Mouse (Mus musculus): ENCODE results near the gene Cd164l2. TPM values are rescaled to one million over a fixed set of nuclear protein-coding genes. Genes with fewer than 3 reads are reported as not detected.

Cd164l2 gene
- polyA plus RNA-seq, 1 experiment from 2014 or later: 0.79 TPM

GRCm38 (mm10) chr4:133233285-133233976 lies 21.5 kb downstream of the Cd164l2 start:
- H3K27me3 ChIP-seq (replicated peaks): no peaks in the 10 kb centered on the region
- no peak overlapping the region for H3K9ac ChIP-seq
- H3K4me3 ChIP-seq: no peak overlapping the region
- no peak for ATAC-seq (ENCODE audit: low FRiP score, low read depth)
- H3K9me3 ChIP-seq: no peaks in the 10 kb centered on the region
- no peaks in the 10 kb centered on the region for H3K36me3 ChIP-seq
- no peak overlapping the region for H3K4me2 ChIP-seq (replicated peaks)
- H3K27ac ChIP-seq: no peak overlapping the region
- H3K4me1 ChIP-seq: no peaks in the 10 kb centered on the region
- 41% methylated on average over 10 of the region's 10 CpGs for WGBS

GRCm38 (mm10) chr4:133234771-133235170 lies 22.8 kb downstream of the Cd164l2 start:
- ATAC-seq (ENCODE audit: low FRiP score, low read depth): no peak
- Histone ChIP-seq H3K27me3 (replicated peaks) (peaks cover 7% of the 10 kb centered on the region; the same call in 1 of the 2 replicates), H3K4me1 (no peaks in the 10 kb centered on the region), H3K4me2 (replicated peaks) (no peak overlapping the region), H3K9me3 (no peaks in the 10 kb centered on the region), H3K27ac (no peak overlapping the region), H3K4me3 (no peak overlapping the region), H3K36me3 (no peaks in the 10 kb centered on the region), H3K9ac (no peak overlapping the region)
- WGBS: 58% methylated on average over 5 of the region's 5 CpGs

- H3K9me3 ChIP-seq: no peaks in the 10 kb centered on the region
- WGBS: 79% methylated on average over 5 of the region's 5 CpGs
- no peak overlapping the region for H3K27ac ChIP-seq
- H3K4me3 ChIP-seq: no peak overlapping the region
- peaks cover 10% of the 10 kb centered on the region; the same call in 1 of the 2 replicates for H3K27me3 ChIP-seq (replicated peaks)
- H3K4me2 ChIP-seq (replicated peaks): no peak overlapping the region
- no peaks in the 10 kb centered on the region for H3K36me3 ChIP-seq
- ATAC-seq (ENCODE audit: low FRiP score, low read depth): no peak
- H3K4me1 ChIP-seq: peaks cover 3% of the 10 kb centered on the region; the same call in 1 of the 2 replicates
- no peak overlapping the region for H3K9ac ChIP-seq
Observed at GRCm38 (mm10) chr4:133235415-133235814, 23.5 kb downstream of the Cd164l2 start.

- Histone ChIP-seq H3K4me2 (replicated peaks) (no peak overlapping the region), H3K4me1 (peaks cover 15% of the 10 kb centered on the region), H3K9ac (no peak overlapping the region), H3K9me3 (no peaks in the 10 kb centered on the region), H3K27me3 (replicated peaks) (peaks cover 29% of the 10 kb centered on the region), H3K36me3 (no peaks in the 10 kb centered on the region), H3K27ac (no peak overlapping the region), H3K4me3 (no peak overlapping the region)
- WGBS: 67% methylated on average over 4 of the region's 4 CpGs
- ATAC-seq (ENCODE audit: low FRiP score, low read depth): no peak
Observed at GRCm38 (mm10) chr4:133237911-133238310, 26.0 kb downstream of the Cd164l2 start.

- Histone ChIP-seq H3K4me2 (replicated peaks) (peak within 1 kb of the TSS; percentile 90), H3K4me3 (peak within 1 kb of the TSS; percentile 49), H3K9me3 (no peaks in the 10 kb centered on the region), H3K9ac (peak within 1 kb of the TSS; percentile 64), H3K36me3 (no peaks in the 10 kb centered on the region), H3K27ac (no peak within 1 kb of the TSS), H3K27me3 (replicated peaks) (peaks cover 39% of the 10 kb centered on the region), H3K4me1 (peaks cover 15% of the 10 kb centered on the region)
- WGBS: 3% methylated on average over 16 of the region's 16 CpGs
- ATAC-seq (ENCODE audit: low FRiP score, low read depth): 0 out of 2 replicates have a peak, but pooled peaks have one; percentile 21
Observed at GRCm38 (mm10) chr4:133240490-133240921, 28.6 kb downstream of the Cd164l2 start, which contains the start of gene Map3k6. Gene Map3k6, plus strand, starts transcription at chr4:133240818.

- ATAC-seq (ENCODE audit: low FRiP score, low read depth): peak; percentile 92
- Histone ChIP-seq H3K9me3 (no peaks in the 10 kb centered on the region), H3K27me3 (replicated peaks) (peaks cover 42% of the 10 kb centered on the region), H3K36me3 (no peaks in the 10 kb centered on the region), H3K4me3 (peak overlapping the region; percentile 49), H3K4me2 (replicated peaks) (peak overlapping the region; percentile 90), H3K27ac (no peak overlapping the region), H3K9ac (peak overlapping the region; percentile 64), H3K4me1 (peaks cover 15% of the 10 kb centered on the region)
- WGBS: under 1% methylated on average over 78 of the region's 78 CpGs
Observed at GRCm38 (mm10) chr4:133240934-133241908, 29.3 kb downstream of the Cd164l2 start.

GRCm38 (mm10) chr4:133241910-133242309 lies 30.0 kb downstream of the Cd164l2 start:
- peaks cover 15% of the 10 kb centered on the region for H3K4me1 ChIP-seq
- H3K36me3 ChIP-seq: no peaks in the 10 kb centered on the region
- no peak overlapping the region for H3K9ac ChIP-seq
- ATAC-seq (ENCODE audit: low FRiP score, low read depth): no peak
- peak overlapping the region; percentile 90 for H3K4me2 ChIP-seq (replicated peaks)
- no peak overlapping the region; the same call in 1 of the 2 replicates for H3K4me3 ChIP-seq
- H3K9me3 ChIP-seq: no peaks in the 10 kb centered on the region
- peaks cover 49% of the 10 kb centered on the region for H3K27me3 ChIP-seq (replicated peaks)
- no peak overlapping the region for H3K27ac ChIP-seq
- WGBS: 40% methylated on average over 11 of the region's 11 CpGs

GRCm38 (mm10) chr4:133242710-133243109 lies 30.8 kb downstream of the Cd164l2 start:
- Histone ChIP-seq H3K4me2 (replicated peaks) (no peak overlapping the region), H3K9ac (no peak overlapping the region), H3K27ac (no peak overlapping the region), H3K4me3 (no peak overlapping the region), H3K27me3 (replicated peaks) (peaks cover 57% of the 10 kb centered on the region), H3K36me3 (no peaks in the 10 kb centered on the region), H3K4me1 (peaks cover 15% of the 10 kb centered on the region), H3K9me3 (no peaks in the 10 kb centered on the region)
- ATAC-seq (ENCODE audit: low FRiP score, low read depth): no peak
- WGBS: 50% methylated on average over 9 of the region's 9 CpGs

GRCm38 (mm10) chr4:133243538-133243937 lies 31.6 kb downstream of the Cd164l2 start:
- Histone ChIP-seq H3K27me3 (replicated peaks) (peaks cover 64% of the 10 kb centered on the region), H3K4me3 (no peak overlapping the region), H3K4me1 (peaks cover 15% of the 10 kb centered on the region), H3K27ac (no peak overlapping the region), H3K9me3 (no peaks in the 10 kb centered on the region), H3K4me2 (replicated peaks) (no peak overlapping the region), H3K9ac (no peak overlapping the region), H3K36me3 (no peaks in the 10 kb centered on the region)
- WGBS: 35% methylated on average over 13 of the region's 13 CpGs
- no peak for ATAC-seq (ENCODE audit: low FRiP score, low read depth)

- no peak overlapping the region for H3K9ac ChIP-seq
- WGBS: 88% methylated on average over 1 of the region's 1 CpGs
- peaks cover 64% of the 10 kb centered on the region for H3K27me3 ChIP-seq (replicated peaks)
- H3K36me3 ChIP-seq: no peaks in the 10 kb centered on the region
- no peak overlapping the region for H3K27ac ChIP-seq
- no peak overlapping the region for H3K4me2 ChIP-seq (replicated peaks)
- no peak for ATAC-seq (ENCODE audit: low FRiP score, low read depth)
- H3K9me3 ChIP-seq: no peaks in the 10 kb centered on the region
- peaks cover 15% of the 10 kb centered on the region for H3K4me1 ChIP-seq
- H3K4me3 ChIP-seq: no peak overlapping the region
Observed at GRCm38 (mm10) chr4:133244289-133244688, 32.4 kb downstream of the Cd164l2 start.

GRCm38 (mm10) chr4:133247072-133247471 lies 35.1 kb downstream of the Cd164l2 start:
- 27% methylated on average over 15 of the region's 15 CpGs for WGBS
- H3K4me2 ChIP-seq (replicated peaks): no peak overlapping the region

GRCm38 (mm10) chr4:133247806-133248449 lies 36.0 kb downstream of the Cd164l2 start:
- ATAC-seq (ENCODE audit: low FRiP score, low read depth): no peak
- Histone ChIP-seq H3K36me3 (no peaks in the 10 kb centered on the region), H3K27ac (no peak overlapping the region), H3K9ac (no peak overlapping the region), H3K9me3 (no peaks in the 10 kb centered on the region), H3K4me1 (peaks cover 13% of the 10 kb centered on the region), H3K4me2 (replicated peaks) (no peak overlapping the region), H3K4me3 (no peak overlapping the region), H3K27me3 (replicated peaks) (peaks cover 76% of the 10 kb centered on the region)
- WGBS: 81% methylated on average over 13 of the region's 13 CpGs

More at GRCm38 (mm10) chr4:133247072-133247471, 35.1 kb downstream of the Cd164l2 start:
- no peak overlapping the region for H3K9ac ChIP-seq
- peaks cover 13% of the 10 kb centered on the region for H3K4me1 ChIP-seq
- H3K9me3 ChIP-seq: no peaks in the 10 kb centered on the region
- peaks cover 76% of the 10 kb centered on the region for H3K27me3 ChIP-seq (replicated peaks)
- H3K36me3 ChIP-seq: no peaks in the 10 kb centered on the region
- H3K4me3 ChIP-seq: no peak overlapping the region
- H3K27ac ChIP-seq: no peak overlapping the region
- no peak for ATAC-seq (ENCODE audit: low FRiP score, low read depth)

Data from neural tube, embryonic 12.5 days (tissue).